Mouse (Mus musculus) small intestine, adult 2 months (tissue): ENCODE data around the gene Acox2.

ENCODE experiments used
- CTCF ChIP-seq: fragments of 200-500 bp; IDR thresholded peaks from 2 replicates; pipeline ENCODE4 v1.5.1; 2012; ENCODE audit warnings: low read depth, mild to moderate bottlenecking, control low read depth, inconsistent platforms, low read length, moderate library complexity, mixed read lengths; ENCODE audit not compliant: insufficient replicate concordance, insufficient read length; ENCODE audit errors: extremely low read depth
- POLR2A ChIP-seq: fragments of 200-500 bp; IDR thresholded peaks from 2 replicates; pipeline ENCODE4 v1.6.1; 2012; ENCODE audit warnings: low read depth, mild to moderate bottlenecking, control low read depth, inconsistent platforms, low read length, moderate library complexity

DNA sequence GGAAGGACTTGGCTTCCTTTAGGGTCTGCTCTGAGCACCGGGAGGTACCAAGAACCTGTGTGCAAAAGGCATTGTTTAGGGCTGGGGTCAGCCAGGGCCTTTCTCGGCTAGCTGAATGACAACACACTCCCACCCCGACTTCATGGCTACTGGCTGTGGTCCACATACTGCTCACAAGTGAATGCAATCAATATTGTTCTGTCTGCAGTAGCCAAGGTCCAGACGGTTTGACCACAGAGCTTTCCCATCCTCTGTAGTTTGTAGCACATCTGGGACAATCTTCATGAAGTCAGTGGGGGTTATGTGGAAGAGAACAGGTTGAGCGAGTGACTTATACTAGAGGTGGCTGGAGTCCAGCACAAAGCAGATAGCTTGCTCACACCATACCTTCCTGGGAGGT lies 2.3 kb downstream of the Acox2 start:
- no peak for TF ChIP-seq CTCF
- TF ChIP-seq POLR2A, result no peak
